Mouse (Mus musculus) gastrocnemius, postnatal 36 days (tissue): ENCODE results near the gene Gm5127. TPM values are rescaled to one million over a fixed set of nuclear protein-coding genes. Genes with fewer than 3 reads are reported as not detected.

Source experiments
- DNase-seq, 2 experiments: peaks; one replicate each; pipeline ENCODE4 v3.0.0; 2022
- intact Hi-C: fragments of 180-260 bp; cut with DNase I; formaldehyde crosslinking; loops from one replicate; pipeline ENCODE4 v1.15.1; 2025
- long read RNA-seq, 2 experiments: library from polyadenylated mRNA; stranded (forward); transcript quantifications; one replicate each; pipeline ENCODE4 v2.0.0; 2021
- total RNA-seq, 2 experiments: library from RNA; stranded (reverse); gene quantifications; 2 replicates each; pipeline ENCODE4 v1.2.3; 2021

Gm5127 gene
- total RNA-seq, result not detected
- long read RNA-seq, experiment 1, result 0 reads
- long read RNA-seq, experiment 2, result 0 reads

DNA sequence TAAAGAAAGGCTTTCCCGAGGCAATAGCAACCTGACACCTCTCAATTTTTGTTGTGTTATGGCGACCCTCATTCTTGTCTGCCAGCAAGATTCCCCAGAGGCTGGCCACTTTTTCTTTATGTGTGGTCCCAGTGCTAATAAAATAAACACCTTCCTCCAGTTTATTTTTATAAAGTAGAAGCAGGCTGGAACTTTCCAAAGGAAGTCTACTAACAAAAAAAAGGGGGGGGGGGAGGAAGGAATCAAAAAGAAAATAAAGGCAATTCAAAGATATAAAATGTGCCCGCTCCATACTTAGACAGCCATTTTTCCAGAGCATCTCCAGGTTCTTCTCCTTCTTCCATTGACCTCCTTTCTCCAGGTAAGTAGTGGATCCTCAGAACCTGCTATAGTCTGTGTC lies at the start of gene Gm5127:
Gm5127 (plus strand) TSS at position 301 of the 400 bp plus-strand sequence.
- intact Hi-C loops, result no loop called here
- no peak for DNase-seq

GRCm38 (mm10) chrX:106536359-106536758 lies 46.6 kb upstream of the Gm5127 start:
- DNase-seq, result no peak
- intact Hi-C loops, result no loop called here

GRCm38 (mm10) chrX:106555457-106555856 lies 27.5 kb upstream of the Gm5127 start:
- intact Hi-C loops, result no loop called here
- no peak for DNase-seq

GRCm38 (mm10) chrX:106578966-106579365 lies 4.0 kb upstream of the Gm5127 start:
- intact Hi-C loops, result no loop called here

GRCm38 (mm10) chrX:106580410-106580809 lies 2.6 kb upstream of the Gm5127 start:
- DNase-seq, result no peak
- intact Hi-C loops, result no loop called here

More at GRCm38 (mm10) chrX:106578966-106579365, 4.0 kb upstream of the Gm5127 start:
- DNase-seq, result no peak

DNA sequence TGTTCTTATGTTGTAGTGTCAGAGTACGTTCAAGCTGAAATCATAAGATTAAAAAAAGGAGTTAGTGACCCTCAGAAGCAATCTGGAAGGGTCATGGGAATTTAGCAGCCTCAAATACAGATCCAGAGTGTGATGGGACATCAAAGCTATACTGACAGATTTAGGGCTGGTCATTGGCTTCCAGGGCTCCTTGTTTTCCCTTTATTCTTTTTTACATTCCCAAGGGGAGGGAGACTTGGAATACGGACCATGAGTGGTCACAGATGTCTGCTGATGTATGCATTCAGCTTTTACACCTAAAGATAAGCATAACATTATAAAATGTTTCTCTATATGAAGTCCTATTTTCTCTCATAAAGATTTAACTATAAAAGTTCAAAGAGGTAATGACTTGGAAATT lies 789 bp upstream of the Gm5127 start:
- no peak for DNase-seq
- intact Hi-C loops, result no loop called here

- intact Hi-C loops, result no loop called here
- DNase-seq, result no peak
These were observed 10.9 kb downstream of the Gm5127 start for GRCm38 (mm10) chrX:106593914-106594313.

GRCm38 (mm10) chrX:106595904-106596303 lies 12.9 kb downstream of the Gm5127 start:
- intact Hi-C loops, result no loop called here
- no peak for DNase-seq

- intact Hi-C loops, result no loop called here
- no peak for DNase-seq
These were observed 19.7 kb downstream of the Gm5127 start for GRCm38 (mm10) chrX:106602574-106603258.

GRCm38 (mm10) chrX:106603386-106603785 lies 20.4 kb downstream of the Gm5127 start, which contains the start of gene Cysltr1:
Gene Cysltr1 (minus strand): TSS chrX:106603679.
- no peak for DNase-seq
- intact Hi-C loops, result no loop called here

- DNase-seq, result no peak
- intact Hi-C loops, result no loop called here
These were observed 39.5 kb downstream of the Gm5127 start for GRCm38 (mm10) chrX:106622512-106622911.

GRCm38 (mm10) chrX:106623667-106624066 lies 40.7 kb downstream of the Gm5127 start:
- intact Hi-C loops, result no loop called here
- no peak for DNase-seq

- intact Hi-C loops, result no loop called here
- no peak for DNase-seq
These were observed 45.5 kb downstream of the Gm5127 start for GRCm38 (mm10) chrX:106628514-106628913.

DNA sequence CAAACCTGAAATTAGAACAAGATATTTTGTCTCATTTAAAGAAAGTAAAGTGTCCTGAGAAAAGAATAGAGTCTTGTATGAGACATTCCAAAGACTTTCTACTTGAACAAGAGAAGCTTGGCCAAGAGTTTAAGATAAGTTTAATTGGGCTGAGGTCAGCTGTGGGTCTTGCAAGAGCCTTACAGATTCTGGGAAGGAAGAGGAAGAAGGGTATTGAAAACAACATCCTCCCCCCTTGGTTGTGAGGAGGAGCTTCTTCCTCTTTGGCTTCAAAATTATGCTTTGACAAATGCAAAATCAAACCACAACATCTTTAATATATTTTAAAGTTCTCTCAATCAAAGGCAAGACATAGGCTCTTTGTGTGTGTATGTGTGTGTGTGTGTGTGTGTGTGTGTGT lies 50.6 kb downstream of the Gm5127 start:
- no peak for DNase-seq
- intact Hi-C loops, result no loop called here

- intact Hi-C loops, result no loop called here
- DNase-seq, result no peak
These were observed 52.0 kb downstream of the Gm5127 start for GRCm38 (mm10) chrX:106634799-106635541.

- intact Hi-C loops, result no loop called here
- no peak for DNase-seq
These were observed 79.1 kb downstream of the Gm5127 start for GRCm38 (mm10) chrX:106662101-106662500.

DNA sequence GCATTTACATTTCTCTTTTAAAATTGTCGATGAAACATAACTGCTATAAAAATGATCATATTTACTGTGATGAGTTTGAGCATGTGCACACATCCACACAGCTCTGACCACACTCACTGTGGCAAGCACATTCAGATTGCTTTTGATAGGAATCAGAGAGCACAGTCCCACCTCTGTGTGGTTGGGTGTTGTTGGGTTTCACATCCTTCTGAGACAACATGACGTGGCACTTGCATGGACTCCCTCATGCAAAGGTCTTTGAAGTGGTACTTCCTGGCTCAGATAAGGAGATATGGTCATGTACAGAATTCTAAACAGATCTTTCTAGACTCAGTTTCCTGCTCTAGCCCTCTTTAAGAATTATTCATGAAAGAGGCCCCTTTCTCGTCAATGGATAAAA lies 121.6 kb downstream of the Gm5127 start:
- intact Hi-C loops, result no loop called here
- no peak for DNase-seq

GRCm38 (mm10) chrX:106717160-106717559 lies 134.2 kb downstream of the Gm5127 start:
- intact Hi-C loops, result no loop called here
- no peak for DNase-seq

- intact Hi-C loops, result no loop called here
- DNase-seq, result no peak
These were observed 159.3 kb downstream of the Gm5127 start for GRCm38 (mm10) chrX:106742241-106742640.

GRCm38 (mm10) chrX:106755272-106755671 lies 172.3 kb downstream of the Gm5127 start:
- intact Hi-C loops, result no loop called here

More at GRCm38 (mm10) chrX:106755272-106755671, 172.3 kb downstream of the Gm5127 start:
- no peak for DNase-seq
